Mouse (Mus musculus) megakaryocyte, embryonic 14.5 days (primary cell): ENCODE results near the gene Elavl2.

Experiments
- FLI1 ChIP-seq: IDR thresholded peaks from 2 replicates; pipeline ENCODE4 v1.6.1; 2012; ENCODE audit warnings: low read length, inconsistent platforms, mixed read lengths
- GATA1 ChIP-seq: IDR thresholded peaks from 3 replicates; pipeline ENCODE4 v1.6.1; 2012; ENCODE audit warnings: mixed read lengths, low read length, inconsistent platforms, borderline replicate concordance

DNA sequence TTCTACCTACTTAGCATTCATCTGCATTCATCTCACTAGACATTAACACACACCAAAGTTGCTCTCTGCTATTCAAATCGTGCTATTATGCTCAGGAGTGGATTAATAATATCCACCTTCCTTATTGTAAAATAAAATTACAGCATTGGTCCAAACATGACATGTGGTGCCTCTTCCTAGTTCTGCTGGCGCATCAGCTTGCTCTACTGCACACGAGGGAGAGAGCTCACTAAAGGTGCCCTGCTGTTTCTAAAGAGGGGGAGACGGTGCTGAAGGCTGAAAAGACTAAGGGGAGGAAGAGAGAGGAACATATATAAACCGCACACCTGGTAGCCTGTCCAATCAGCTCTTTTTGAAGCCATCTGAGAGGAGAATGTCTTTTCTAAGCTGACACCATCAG, 38.1 kb downstream of the Elavl2 start:
- TF ChIP-seq GATA1 = no peak
- TF ChIP-seq FLI1 = no peak
